Mouse (Mus musculus) gastrocnemius, postnatal 14 days (tissue): Measurements from ENCODE around the gene Pip5k1c. TPM values are rescaled to one million over a fixed set of nuclear protein-coding genes. Genes with fewer than 3 reads are reported as not detected.

Experiments
- DNase-seq: peaks from one replicate; pipeline ENCODE4 v3.0.0; 2021; ENCODE audit warnings: mixed read lengths
- intact Hi-C: fragments of 180-260 bp; cut with DNase I; formaldehyde crosslinking; loops from one replicate; pipeline ENCODE4 v1.15.1; 2025; ENCODE audit warnings: low total_unique reads
- total RNA-seq, 2 experiments: library from RNA; stranded (reverse); gene quantifications; 2 replicates each; pipeline ENCODE4 v1.2.3; 2021

The Pip5k1c gene
- total RNA-seq, 2 experiments from 2014 or later: 18.5 to 22.8 TPM

- intact Hi-C loops: no loop called here
- peak; percentile 47 for DNase-seq
Observed at GRCm38 (mm10) chr10:81335393-81336340, 42.9 kb downstream of the Pip5k1c start.

DNA sequence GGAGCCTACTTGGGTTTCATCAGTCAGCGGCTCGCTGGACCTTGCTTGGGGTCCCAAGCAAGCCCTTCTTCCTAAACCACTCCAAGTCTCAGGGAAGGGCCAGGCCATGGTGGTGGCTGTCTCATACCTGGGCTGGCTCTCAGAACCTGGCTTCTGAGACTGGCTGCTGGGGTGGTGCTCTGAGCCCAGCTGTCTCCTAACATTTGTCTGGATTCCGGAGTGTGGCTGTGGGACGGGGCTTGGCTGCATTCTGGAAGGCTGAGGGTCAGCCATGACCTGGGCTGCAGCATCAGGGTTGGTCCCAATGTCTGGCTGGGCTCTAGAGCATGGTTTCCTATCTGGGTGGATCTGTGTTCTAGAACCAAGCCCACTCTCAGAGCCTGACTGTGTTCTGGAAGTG, 43.8 kb downstream of the Pip5k1c start:
- intact Hi-C loops: no loop called here
- no peak for DNase-seq

DNA sequence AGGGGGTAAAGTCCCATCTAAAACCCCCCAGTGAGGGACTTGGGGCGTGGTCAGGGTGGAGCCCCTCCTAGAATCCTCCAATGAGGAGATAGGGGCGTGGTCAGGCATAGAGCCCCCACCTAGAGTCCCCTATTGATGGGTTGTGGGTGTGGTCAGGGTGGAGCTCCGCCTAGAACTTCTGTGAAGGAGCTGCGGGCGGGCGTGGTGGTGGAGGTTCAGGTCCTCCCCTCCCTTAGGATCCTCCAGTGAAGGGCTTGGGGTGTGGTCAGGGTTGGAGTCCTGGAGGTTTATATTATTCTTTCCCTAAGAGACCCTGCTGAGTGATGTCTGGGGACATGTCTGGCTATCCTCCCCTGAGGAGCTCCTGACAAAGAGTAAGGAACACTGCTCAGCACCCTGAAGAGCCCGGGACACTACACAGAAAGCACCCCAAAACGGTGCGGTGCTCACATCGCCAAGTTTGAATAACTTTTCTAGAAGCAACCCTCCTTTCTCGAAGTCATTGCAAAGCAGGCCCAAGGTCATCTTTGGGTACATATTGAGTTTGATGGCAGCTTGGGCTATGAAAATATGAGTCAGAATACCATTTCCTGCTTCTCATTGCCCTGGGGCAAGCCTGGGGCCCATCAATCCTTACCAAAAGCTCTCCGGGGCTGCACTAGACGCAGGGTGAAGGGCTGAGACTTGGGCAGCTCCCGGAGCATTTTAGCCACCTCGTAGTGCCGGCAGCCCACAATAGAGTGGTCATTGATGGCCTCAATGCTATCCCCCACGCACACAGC, 48.0 kb downstream of the Pip5k1c start:
- no peak for DNase-seq
- intact Hi-C loops: no loop called here

- intact Hi-C loops: no loop called here
- peak; percentile 73 for DNase-seq
Observed at GRCm38 (mm10) chr10:81341333-81341949, 48.7 kb downstream of the Pip5k1c start.

DNA sequence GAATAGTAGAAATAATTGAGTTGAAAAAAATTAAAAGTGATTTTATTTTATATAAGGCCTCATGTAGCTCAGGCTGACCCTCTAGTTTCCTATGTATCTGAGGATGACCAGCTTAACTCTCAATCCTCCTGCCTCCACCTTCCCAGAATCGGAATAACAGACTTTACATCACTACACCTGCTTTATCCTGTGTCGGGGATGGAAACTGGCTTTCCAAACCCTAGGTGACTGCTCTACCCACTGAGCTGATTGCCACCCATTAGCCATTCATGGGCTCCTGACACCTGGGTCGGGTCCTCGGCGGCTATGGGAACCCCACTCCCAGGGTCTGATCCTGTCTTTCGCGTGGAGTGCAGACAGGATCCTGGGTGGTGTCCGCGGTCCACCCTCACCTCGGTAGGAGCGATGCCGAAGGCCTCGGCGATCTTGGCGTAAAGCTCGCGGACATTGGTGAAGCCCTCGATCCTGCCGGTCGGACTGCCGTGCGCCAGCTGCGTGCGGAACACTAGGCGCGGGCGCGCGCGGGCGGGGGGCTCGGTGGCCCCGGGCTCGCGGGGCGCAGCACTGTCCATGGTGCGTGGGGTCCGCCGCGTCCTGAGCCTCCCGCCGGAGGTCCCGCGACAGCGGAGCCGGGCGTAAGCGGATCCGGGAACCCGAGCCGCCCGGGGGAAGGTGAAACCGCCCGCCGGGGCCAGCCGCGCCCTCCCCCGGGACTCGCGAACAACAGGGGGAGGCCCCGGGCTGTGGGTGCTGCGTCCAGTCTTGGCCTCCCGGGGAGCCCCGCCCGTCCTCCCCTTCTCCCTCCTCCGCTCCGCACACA, 50.1 kb downstream of the Pip5k1c start, which contains the start of gene Gipc3:
TSS of gene Gipc3 (minus strand) at position 581 of the 820 bp plus-strand sequence.
- intact Hi-C loops: no loop called here
- no peak for DNase-seq

- intact Hi-C loops: no loop called here
- DNase-seq: no peak
Observed at GRCm38 (mm10) chr10:81344421-81345161, 51.8 kb downstream of the Pip5k1c start.

DNA sequence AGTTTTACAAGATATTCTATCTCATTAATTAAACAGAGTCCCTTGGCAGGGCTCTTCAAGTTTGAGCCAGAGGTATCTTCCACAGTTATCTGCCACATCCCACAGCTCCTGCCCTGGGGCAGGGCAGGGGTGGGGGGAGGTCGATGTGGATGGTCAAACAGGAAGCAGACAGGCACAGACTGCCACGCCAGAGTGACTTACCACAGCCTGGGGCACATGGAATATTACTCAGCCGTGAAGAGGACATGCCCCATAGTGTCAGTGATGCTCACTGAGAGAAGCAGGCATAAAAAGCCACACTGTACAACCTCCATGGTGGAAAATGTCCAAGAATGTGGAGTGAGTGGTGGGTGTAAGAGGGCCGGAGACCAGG, 52.4 kb downstream of the Pip5k1c start:
- no peak for DNase-seq
- intact Hi-C loops: no loop called here

DNA sequence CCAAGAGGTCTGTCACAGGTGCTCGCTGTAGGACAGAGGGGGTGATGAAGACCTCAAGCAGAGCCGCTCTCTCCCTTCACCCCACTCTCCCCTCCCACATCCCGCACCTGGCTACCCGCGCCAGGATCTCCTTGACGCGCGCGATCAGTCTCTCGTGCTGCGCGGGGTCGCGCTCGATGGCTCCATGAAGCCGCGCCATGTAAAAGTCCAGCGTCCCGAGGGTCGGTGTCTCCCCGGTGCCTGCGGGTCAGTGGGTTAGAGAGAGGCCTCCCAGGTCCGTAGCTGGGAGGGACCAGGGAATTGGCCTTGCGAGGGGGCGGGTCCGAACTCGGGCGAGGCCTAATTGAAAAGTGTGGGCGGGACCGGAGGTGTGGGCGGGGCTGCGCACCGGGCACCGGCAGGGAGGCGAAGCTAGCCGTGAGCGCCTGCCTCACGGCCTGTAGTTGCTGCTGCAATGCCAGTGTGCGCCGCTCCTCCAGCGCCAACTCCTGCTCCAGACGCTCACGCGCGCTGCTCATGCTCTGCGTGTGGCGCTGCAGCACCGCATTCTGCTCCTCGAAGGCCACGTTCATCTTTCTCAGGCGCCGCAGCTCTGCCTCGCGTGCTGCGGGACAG, 53.8 kb downstream of the Pip5k1c start:
- DNase-seq: no peak
- intact Hi-C loops: no loop called here

- intact Hi-C loops: no loop called here
- DNase-seq: no peak
Observed at GRCm38 (mm10) chr10:81349146-81349545, 56.4 kb downstream of the Pip5k1c start.

DNA sequence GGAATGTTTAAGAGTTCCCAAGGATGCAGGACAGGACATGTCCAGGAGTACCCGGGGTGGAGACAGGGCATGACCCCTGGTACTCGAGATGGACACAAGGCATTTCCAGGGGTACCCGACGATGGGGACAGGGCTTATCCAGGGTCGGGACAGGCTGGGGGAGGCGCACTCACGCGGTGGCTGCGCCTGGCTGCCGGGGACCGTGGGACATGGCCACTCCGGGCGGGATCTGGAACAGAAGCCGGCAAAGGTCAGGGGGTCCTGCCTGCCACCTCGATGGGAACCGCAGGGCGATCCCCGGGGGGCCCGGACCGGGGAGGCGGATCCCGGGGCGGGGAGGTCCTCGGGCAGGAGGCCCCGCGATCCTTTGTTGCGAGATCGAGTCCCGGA, 57.2 kb downstream of the Pip5k1c start:
- DNase-seq: no peak
- intact Hi-C loops: loop anchor here (5.0 kb wide), 1 partner anchor 63 kb away; no protein-coding TSS in a partner anchor

- DNase-seq: peak; percentile 100
- intact Hi-C loops: loop anchor here (5.0 kb wide), 1 partner anchor 63 kb away; no protein-coding TSS in a partner anchor
Observed at GRCm38 (mm10) chr10:81350351-81351063, 57.7 kb downstream of the Pip5k1c start, which contains the start of gene Hmg20b. Gene Hmg20b (minus strand): TSS chr10:81350480.

GRCm38 (mm10) chr10:81351678-81352291, 59.0 kb downstream of the Pip5k1c start:
- intact Hi-C loops: loop anchor here (5.0 kb wide), 1 partner anchor 64 kb away; no protein-coding TSS in a partner anchor
- no peak for DNase-seq

GRCm38 (mm10) chr10:81354738-81355477, 62.1 kb downstream of the Pip5k1c start:
- no peak for DNase-seq
- intact Hi-C loops: loop anchor here (5.0 kb wide), 1 partner anchor 68 kb away; no protein-coding TSS in a partner anchor

- intact Hi-C loops: no loop called here
- no peak for DNase-seq
Observed at GRCm38 (mm10) chr10:81355533-81355932, 62.8 kb downstream of the Pip5k1c start.

DNA sequence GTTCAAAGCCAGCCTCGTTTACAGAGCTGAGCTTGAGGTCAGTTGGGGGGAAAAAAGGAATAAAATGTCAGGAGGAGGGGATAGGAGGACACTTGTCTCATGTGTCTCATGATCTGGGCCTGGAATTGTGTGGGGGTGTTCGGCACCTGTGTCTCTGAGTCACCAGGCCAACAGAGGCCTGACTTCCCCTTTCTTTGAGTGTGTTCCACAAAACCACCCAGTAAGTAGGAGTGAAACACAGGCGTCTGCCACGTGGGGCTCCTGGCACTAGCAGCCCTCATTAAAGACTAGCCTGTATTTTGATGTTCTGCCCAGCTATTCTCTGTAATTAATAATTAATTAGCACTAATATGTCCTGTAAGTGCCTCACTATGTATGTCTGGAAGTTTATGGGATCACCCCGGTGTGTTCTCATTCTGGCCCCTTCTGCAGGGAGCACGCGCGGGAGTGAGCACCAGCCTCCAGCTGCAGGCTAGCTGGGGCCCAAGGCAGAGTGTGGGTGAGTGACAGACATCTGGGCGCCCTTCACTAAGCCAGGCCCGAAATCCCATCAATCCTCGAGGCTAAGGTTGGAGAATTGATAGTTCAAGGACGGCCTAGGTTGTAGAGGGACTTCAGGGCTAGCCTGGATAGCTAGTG, 63.7 kb downstream of the Pip5k1c start:
- intact Hi-C loops: no loop called here
- no peak for DNase-seq
